Mouse (Mus musculus) midbrain, embryonic 12.5 days (tissue): ENCODE measurements at regions not wholly inside any gene's neighbourhood (a gene's known extent, or its start where the extent isn't known, plus 50 kb on each side); places are given as distances from the start of the nearest gene placed in this dataset.
A peak's percentile ranks its signal among the peaks of the same experiment; 100 is the strongest.

Experiments used
- ATAC-seq: fragments of 200-750 bp; cut with Nextera tagmentation; 2 replicates; pipeline ENCODE4 v1.8.0; 2017; ENCODE audit warnings: low read depth, moderate TSS enrichment, moderate library complexity; ENCODE audit not compliant: low FRiP score
- H3K27ac ChIP-seq: fragments of 300-500 bp; sonication (generic); replicated peaks from 2 replicates; pipeline ENCODE4 v1.5.1; 2016; ENCODE audit warnings: mild to moderate bottlenecking
- H3K27me3 ChIP-seq: fragments of 300-500 bp; sonication (generic); 2 replicates; pipeline ENCODE4 v1.6.1; 2016; ENCODE audit warnings: mild to moderate bottlenecking
- H3K36me3 ChIP-seq: fragments of 300-500 bp; sonication (generic); 2 replicates; pipeline ENCODE4 v1.6.1; 2016
- H3K4me1 ChIP-seq: fragments of 300-500 bp; sonication (generic); 2 replicates; pipeline ENCODE4 v1.6.1; 2016
- H3K4me2 ChIP-seq: fragments of 300-500 bp; sonication (generic); replicated peaks from 2 replicates; pipeline ENCODE4 v1.6.1; 2016; ENCODE audit warnings: mild to moderate bottlenecking, moderate library complexity
- H3K4me3 ChIP-seq: fragments of 300-500 bp; sonication (generic); 2 replicates; pipeline ENCODE4 v1.5.1; 2016; ENCODE audit warnings: mild to moderate bottlenecking
- H3K9ac ChIP-seq: fragments of 300-500 bp; sonication (generic); replicated peaks from 2 replicates; pipeline ENCODE4 v1.6.1; 2016; ENCODE audit warnings: mild to moderate bottlenecking, moderate library complexity
- H3K9me3 ChIP-seq: fragments of 300-500 bp; sonication (generic); 2 replicates; pipeline ENCODE4 v1.6.1; 2016; ENCODE audit warnings: mild to moderate bottlenecking
- WGBS: fragments of 180-500 bp; shearing (Covaris S2); methylation state at CpG from one replicate; pipeline ENCODE4 v1.1.7; 2016; 5-methylcytosine and 5-hydroxymethylcytosine counted together

DNA sequence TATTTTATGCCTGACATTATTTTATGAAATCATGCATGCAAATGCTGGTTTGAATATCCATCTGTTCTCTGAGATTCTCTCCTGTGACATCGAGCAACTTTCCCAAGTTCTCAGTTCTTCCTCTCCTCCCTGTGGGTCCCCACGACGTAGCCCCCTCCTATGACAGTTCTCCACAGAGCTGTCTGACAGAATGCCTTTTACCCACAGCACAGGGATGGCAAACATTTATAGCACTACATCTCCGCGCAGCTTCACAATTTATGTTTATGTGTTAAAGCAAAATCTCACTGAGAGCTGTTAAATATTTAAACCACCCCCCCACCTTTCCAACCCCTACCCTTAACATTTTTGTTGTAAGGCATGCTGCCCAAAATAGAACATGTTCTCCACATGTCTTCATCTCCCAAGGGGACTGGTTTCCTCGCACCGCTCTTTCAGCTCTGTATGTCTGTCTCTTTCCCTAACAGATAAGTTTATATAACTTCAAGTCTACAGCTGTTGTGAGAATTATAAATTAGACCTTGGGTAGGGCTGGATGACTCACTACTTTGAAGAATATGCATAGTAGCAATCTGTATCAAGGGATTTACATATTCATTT lies 63.5 kb upstream of the Ndst3 start:
- no peak for ATAC-seq
- no peak overlapping the region for H3K4me3 ChIP-seq
- WGBS: 86% methylated on average over 7 of the region's 7 CpGs
- no peaks in the 10 kb centered on the region for H3K9me3 ChIP-seq
- H3K27ac ChIP-seq: no peak overlapping the region
- no peak overlapping the region for H3K9ac ChIP-seq
- no peaks in the 10 kb centered on the region for H3K4me1 ChIP-seq
- H3K27me3 ChIP-seq: no peaks in the 10 kb centered on the region
- no peaks in the 10 kb centered on the region for H3K36me3 ChIP-seq
- no peak overlapping the region for H3K4me2 ChIP-seq

DNA sequence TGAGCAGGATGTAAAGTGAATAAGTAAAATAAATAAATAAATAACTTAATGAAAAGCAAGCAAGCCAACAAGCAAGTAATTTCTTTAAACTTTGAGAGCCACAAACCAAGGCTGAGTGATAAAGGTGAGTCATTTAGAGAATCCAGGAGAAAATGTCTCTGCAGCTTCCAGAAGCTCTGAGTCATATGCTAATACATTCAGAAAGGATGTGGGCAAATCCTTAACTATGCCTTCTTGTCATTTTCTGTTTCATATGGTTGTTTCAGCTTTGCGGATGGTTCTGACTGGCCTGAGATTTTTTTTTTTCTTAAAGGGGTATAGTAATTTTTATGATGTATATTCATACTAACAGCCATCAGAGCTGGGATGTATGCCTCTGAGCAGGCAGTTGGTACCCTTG lies 64.3 kb upstream of the Ndst3 start:
- Histone ChIP-seq H3K4me1 (no peaks in the 10 kb centered on the region), H3K27ac (no peak overlapping the region), H3K9ac (no peak overlapping the region), H3K27me3 (no peaks in the 10 kb centered on the region), H3K36me3 (no peaks in the 10 kb centered on the region), H3K9me3 (no peaks in the 10 kb centered on the region), H3K4me3 (no peak overlapping the region), H3K4me2 (no peak overlapping the region)
- 85% methylated on average over 1 of the region's 1 CpGs for WGBS
- no peak for ATAC-seq

DNA sequence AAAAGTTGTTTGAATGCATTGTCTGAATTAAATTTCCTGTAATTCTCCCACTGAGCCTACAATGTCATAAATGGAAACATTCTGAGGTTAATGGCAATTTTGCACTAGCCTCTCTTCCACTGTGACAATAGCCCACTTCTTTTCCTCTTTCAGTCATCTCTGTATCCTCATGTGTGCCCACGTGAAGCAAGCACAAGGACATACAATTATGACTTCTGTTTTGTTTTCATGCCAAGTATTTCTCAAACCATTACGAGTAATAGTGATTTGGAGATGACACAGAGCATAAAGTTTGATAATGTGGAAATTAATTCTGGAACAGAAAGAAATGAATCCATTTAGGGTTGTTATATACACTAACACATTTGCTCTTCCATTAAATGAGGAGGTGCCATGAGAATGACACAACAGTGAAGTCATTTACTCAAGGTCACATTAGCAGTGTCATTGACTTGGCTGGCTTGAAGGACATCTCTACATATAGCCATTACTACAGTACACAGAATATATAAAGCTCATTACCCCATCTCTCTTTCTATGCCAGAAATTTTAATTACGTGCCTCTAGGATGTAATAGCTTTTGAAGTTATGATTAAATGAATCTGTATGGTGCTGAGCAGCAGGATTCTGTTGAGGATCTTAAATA lies 75.4 kb upstream of the Ndst3 start:
- ATAC-seq: 0 out of 2 replicates have a peak, but pooled peaks have one; percentile 23

DNA sequence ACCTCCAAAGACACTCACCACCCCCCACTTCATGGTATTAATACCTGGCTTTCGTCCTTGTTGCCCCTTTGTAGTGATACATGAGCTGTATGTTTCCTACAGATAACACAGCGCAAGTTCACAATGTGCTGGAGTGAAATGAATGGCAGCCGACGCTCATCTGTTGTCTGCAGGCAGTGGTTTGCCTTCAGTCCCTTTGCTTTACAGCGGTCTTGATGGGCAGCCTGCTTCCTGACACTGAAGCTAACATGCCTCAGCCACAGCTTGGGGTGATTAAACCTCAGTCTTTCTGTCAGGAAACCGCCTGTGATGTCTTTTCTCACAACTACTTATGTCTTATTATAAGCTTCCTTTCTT lies 75.9 kb upstream of the Ndst3 start:
- no peaks in the 10 kb centered on the region for H3K9me3 ChIP-seq
- no peak overlapping the region for H3K4me2 ChIP-seq
- no peak; the same call in 1 of the 2 replicates for ATAC-seq
- H3K9ac ChIP-seq: no peak overlapping the region
- H3K36me3 ChIP-seq: no peaks in the 10 kb centered on the region
- WGBS: 67% methylated on average over 6 of the region's 6 CpGs
- H3K4me3 ChIP-seq: no peak overlapping the region
- H3K4me1 ChIP-seq: no peaks in the 10 kb centered on the region
- no peaks in the 10 kb centered on the region for H3K27me3 ChIP-seq
- no peak overlapping the region for H3K27ac ChIP-seq

More for the DNA sequence above, 75.4 kb upstream of the Ndst3 start:
- Histone ChIP-seq H3K4me3 (no peak overlapping the region), H3K4me1 (no peaks in the 10 kb centered on the region), H3K36me3 (no peaks in the 10 kb centered on the region), H3K9me3 (no peaks in the 10 kb centered on the region), H3K9ac (no peak overlapping the region), H3K27ac (no peak overlapping the region), H3K27me3 (no peaks in the 10 kb centered on the region), H3K4me2 (no peak overlapping the region)
- 82% methylated on average over 3 of the region's 3 CpGs for WGBS

DNA sequence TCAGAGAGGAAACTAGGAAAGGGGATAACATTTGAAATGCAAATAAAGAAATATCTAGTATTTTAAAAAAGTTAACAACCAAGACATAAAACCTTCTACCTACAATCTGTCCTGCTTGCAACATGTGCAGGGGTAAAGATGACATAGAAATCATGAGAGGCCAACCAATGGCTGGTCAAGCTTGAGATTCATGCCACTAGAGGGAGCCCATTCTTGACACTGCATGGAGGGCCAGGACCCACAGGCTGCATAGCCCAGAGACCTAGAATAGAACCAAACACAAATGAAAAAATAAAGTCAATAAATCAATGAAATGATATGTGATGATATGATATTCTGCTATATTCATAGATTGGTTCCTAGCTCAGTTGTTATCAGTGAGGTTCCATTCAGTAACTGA lies 89.9 kb upstream of the Ndst3 start:
- Histone ChIP-seq H3K9ac (no peak overlapping the region), H3K4me2 (no peak overlapping the region), H3K4me1 (no peaks in the 10 kb centered on the region), H3K36me3 (no peaks in the 10 kb centered on the region), H3K9me3 (no peaks in the 10 kb centered on the region), H3K27me3 (no peaks in the 10 kb centered on the region), H3K4me3 (no peak overlapping the region), H3K27ac (no peak overlapping the region)
- no peak; the same call in 1 of the 2 replicates for ATAC-seq

DNA sequence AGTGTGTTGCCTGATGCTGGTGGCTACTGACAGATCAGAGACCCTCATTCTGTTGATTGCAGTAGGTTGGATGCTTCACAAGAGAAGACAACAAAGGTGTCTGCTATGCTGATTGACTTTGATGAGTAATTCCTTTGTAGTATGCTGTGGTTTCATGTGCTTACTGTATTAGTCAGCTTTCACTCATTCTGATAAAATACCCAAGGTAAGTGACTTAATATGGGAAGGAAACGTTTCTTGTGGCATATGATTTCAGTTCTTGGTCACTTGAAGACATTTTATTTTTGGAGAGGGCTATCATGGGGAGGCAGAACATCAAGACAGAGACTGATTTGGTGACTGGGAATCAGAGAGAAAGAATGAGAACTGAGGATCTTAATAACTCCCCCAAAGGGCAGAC lies 90.9 kb upstream of the Ndst3 start:
- Histone ChIP-seq H3K27me3 (no peaks in the 10 kb centered on the region), H3K4me2 (no peak overlapping the region), H3K4me1 (no peaks in the 10 kb centered on the region), H3K4me3 (no peak overlapping the region), H3K36me3 (no peaks in the 10 kb centered on the region), H3K9ac (no peak overlapping the region), H3K9me3 (no peaks in the 10 kb centered on the region), H3K27ac (no peak overlapping the region)
- ATAC-seq: no peak
- whole genome bisulfite sequencing: 86% methylated on average over 1 of the region's 1 CpGs

DNA sequence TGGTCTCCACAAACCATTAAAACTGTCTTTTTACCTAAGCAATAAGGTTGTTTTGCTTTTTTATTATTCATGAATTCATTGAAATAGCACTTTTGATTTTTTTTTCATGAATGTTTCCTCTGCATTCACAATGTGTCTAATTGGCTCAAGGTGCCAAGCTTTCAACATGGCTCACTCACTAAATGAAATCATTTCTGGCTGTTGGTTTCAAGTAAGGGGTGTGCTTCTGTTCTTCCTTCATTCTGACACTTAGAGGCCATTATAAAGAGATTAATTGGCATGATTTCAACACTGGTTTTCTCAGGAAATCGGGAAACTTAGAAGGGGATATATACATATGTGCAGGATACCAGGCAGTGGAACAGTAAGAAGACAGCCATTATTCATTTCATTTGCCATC lies 93.5 kb upstream of the Ndst3 start:
- Histone ChIP-seq H3K4me1 (no peaks in the 10 kb centered on the region), H3K36me3 (no peaks in the 10 kb centered on the region), H3K4me2 (no peak overlapping the region), H3K9me3 (no peaks in the 10 kb centered on the region), H3K9ac (no peak overlapping the region), H3K4me3 (no peak overlapping the region), H3K27me3 (no peaks in the 10 kb centered on the region), H3K27ac (no peak overlapping the region)
- no peak for ATAC-seq
- 95% methylated on average over 1 of the region's 1 CpGs for WGBS

DNA sequence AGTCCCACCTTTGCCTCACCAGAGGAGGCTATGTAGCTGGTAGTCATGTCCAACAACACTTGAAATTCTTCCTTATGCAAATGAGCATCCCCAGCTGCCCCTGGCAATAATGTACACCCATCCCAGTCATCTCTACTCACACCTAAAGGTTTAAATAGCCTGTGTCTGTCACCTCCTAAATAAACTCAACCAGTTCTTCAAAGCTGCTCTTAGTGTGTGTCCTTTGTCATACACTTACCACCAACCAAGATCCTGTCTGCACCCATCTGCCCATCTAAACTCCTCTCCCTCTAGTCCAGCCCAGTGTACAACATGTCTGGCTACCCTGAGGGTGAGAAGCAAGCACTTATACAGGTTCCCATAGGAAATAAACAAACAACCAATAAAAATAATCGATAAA lies 103.4 kb upstream of the Ndst3 start:
- Histone ChIP-seq H3K4me2 (no peak overlapping the region), H3K9me3 (no peaks in the 10 kb centered on the region), H3K4me3 (no peak overlapping the region), H3K27ac (no peak overlapping the region), H3K27me3 (no peaks in the 10 kb centered on the region), H3K9ac (no peak overlapping the region), H3K36me3 (no peaks in the 10 kb centered on the region), H3K4me1 (no peaks in the 10 kb centered on the region)
- ATAC-seq: no peak
- 88% methylated on average over 1 of the region's 1 CpGs for WGBS

DNA sequence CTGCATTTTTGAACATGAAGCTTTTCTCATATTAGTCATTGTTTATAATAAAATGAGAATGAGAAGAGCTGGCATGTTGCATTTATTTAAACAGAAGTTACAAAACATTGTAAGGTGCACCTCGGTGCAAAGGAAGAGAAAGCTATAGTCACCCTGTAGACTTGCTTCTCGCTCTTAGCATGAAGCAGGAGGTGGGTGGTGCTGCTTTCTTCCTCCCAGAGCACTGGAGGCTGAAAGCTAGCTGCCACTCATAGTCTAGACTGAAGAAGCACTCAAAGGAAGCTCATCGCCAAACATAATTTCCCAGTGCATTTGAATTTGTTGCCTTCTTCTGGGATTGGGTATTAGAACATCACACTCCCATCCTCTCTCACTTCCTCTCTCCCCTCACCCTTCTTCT lies 114.7 kb upstream of the Ndst3 start:
- ATAC-seq: no peak
- Histone ChIP-seq H3K36me3 (no peaks in the 10 kb centered on the region), H3K4me1 (peaks cover 3% of the 10 kb centered on the region), H3K4me2 (no peak overlapping the region), H3K27ac (no peak overlapping the region), H3K9ac (no peak overlapping the region), H3K4me3 (no peak overlapping the region), H3K27me3 (no peaks in the 10 kb centered on the region), H3K9me3 (no peaks in the 10 kb centered on the region)
- 93% methylated on average over 3 of the region's 3 CpGs for WGBS

DNA sequence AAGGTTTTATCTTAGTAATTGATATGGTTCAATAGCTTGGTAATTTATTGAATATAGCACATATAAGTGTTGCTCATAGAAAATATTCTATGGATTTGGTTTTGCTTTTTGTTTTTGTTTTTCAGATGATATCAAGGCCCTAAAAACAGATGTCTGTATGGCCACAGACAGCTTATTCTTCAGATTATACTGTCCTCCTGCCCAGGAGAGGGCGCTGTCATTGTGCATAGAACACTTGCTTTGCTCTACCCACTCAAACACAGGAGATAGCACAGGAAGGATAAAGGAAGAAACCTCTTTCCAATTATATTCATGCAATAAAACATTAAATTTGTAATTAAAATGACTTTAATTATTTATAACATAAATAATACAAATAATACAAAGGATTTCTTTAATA lies 115.4 kb upstream of the Ndst3 start:
- no peak overlapping the region for H3K4me2 ChIP-seq
- no peak overlapping the region for H3K4me3 ChIP-seq
- ATAC-seq: no peak
- H3K27ac ChIP-seq: no peak overlapping the region
- no peaks in the 10 kb centered on the region for H3K27me3 ChIP-seq
- no peaks in the 10 kb centered on the region for H3K36me3 ChIP-seq
- no peaks in the 10 kb centered on the region for H3K9me3 ChIP-seq
- no peak overlapping the region for H3K9ac ChIP-seq
- peaks cover 3% of the 10 kb centered on the region for H3K4me1 ChIP-seq
- WGBS: 90% methylated on average over 1 of the region's 1 CpGs

DNA sequence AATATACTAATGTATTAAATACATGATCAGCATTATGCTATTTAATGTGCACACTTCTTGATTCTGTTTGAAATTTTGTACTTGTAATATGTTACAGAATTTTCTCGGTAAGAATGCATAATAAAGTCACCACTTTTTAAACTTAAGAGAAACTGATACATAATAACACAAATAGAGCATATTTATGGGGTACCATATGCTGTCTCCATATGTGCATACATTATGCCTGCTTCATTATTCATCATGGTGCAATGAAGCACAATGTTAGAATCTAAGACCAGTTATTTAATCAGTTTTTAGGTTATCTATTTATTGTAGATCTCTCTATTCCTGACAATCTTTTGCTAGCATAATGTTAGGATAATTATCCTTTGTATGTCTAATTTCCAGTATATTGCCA lies 115.9 kb upstream of the Ndst3 start:
- 72% methylated on average over 1 of the region's 1 CpGs for WGBS
- Histone ChIP-seq H3K4me2 (no peak overlapping the region), H3K27me3 (no peaks in the 10 kb centered on the region), H3K27ac (no peak overlapping the region), H3K36me3 (no peaks in the 10 kb centered on the region), H3K4me3 (no peak overlapping the region), H3K4me1 (peaks cover 3% of the 10 kb centered on the region), H3K9ac (no peak overlapping the region), H3K9me3 (no peaks in the 10 kb centered on the region)
- ATAC-seq: no peak

DNA sequence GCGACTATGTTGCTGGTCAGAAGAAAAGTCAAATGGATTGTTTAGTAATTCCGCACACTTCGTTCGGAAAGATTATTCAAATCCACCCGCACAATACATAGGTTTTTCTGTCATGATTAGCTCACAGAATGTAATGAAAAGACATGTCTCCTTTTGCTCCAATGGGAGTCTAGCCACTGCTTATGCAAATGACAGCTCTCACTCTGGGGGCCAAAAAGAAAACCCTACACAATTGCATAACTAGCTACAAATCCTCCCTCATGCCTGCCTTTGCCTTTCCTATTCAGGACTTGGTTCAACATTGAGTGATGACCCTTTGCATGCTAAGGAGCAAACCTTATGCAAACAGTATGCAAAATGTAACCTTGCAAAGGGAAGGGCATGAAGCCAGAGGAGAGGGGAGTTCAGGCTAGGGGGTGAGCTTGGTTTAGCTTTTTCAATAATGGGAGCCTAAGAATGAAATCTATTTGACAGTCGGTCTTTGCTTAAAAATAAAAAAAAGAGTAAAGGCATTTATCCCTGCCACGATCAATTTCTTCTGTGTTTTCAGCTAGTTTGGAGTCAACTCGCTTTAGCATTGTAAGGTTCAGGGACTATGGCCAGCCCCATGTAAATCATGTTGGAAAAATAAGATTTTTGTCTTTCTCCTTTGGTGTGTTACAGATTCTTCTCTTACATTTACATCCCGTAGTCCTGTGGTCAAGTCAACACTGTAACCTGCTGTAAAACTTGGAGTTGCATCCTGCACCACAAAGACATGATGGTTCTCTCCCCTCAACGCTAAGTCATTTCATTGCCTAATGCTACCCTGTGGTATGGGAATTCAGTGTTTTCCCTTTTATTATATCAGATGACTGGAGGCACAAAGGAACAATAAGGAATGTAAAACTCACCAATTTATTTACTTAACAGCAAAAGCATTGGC lies 119.6 kb upstream of the Ndst3 start:
- no peaks in the 10 kb centered on the region for H3K27me3 ChIP-seq
- peak overlapping the region; percentile 16; the same call in 1 of the 2 replicates for H3K4me2 ChIP-seq
- no peaks in the 10 kb centered on the region for H3K36me3 ChIP-seq
- no peak overlapping the region for H3K9ac ChIP-seq
- WGBS: 35% methylated on average over 10 of the region's 10 CpGs
- peak overlapping the region; percentile 70 for H3K27ac ChIP-seq
- peak; percentile 86 for ATAC-seq
- no peak overlapping the region for H3K4me3 ChIP-seq
- peaks cover 3% of the 10 kb centered on the region for H3K4me1 ChIP-seq
- no peaks in the 10 kb centered on the region for H3K9me3 ChIP-seq
